Mouse (Mus musculus): Measurements from ENCODE around the gene 9930111J21Rik1.
"Not testable (repeated sequence)": the region's sequence is repeated elsewhere in the genome, so short reads cannot be mapped to it uniquely, and the experiment has no call there.

Gene 9930111J21Rik1

DNA sequence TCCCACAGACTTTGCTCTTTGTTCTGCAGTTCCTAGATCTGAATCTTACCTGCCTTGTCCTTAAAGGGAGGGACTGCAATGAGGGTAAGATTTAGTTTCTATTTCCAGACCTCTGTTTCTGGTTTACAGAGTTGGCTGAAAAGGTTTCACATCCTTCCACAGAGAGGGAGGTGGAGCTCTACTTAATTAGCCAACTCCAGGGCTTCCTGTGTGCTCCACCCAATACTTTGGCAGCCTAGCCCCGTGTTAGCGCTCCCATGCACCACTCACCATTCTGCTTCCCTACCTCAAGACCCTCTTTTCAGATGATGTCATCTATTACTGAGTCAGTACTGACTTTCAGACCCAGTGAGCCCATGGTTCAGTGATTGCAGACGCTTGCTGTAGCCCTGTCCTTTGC is at the start of gene 9930111J21Rik1:
Gene 9930111J21Rik1 (minus strand): TSS at position 148 of the 400 bp plus-strand sequence.
- DNase-seq (ENCODE audit: low spot score in 2 of 2) = not testable (repeated sequence)

DNA sequence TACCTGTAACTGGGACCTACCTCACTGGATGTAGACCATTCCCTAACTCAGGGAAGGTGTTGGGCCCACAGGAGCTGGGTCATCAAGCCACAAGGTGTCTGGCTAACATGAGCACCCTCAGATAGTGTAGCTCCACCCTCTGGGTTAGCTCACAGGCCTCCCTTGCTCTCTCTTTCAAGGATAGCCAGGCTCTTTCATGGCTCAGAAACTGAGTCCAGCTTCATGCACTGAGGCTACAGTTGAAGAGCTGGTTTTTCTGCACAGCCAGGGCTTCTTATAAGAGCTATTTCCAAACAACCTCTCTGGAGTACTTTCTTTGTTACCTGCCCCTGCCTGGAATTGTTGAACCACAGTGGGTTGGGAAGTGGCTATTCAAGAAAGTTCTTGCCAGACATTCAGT is 32.9 kb upstream of the 9930111J21Rik1 start:
- not testable (repeated sequence) for DNase-seq (ENCODE audit: low spot score in 2 of 2)

DNA sequence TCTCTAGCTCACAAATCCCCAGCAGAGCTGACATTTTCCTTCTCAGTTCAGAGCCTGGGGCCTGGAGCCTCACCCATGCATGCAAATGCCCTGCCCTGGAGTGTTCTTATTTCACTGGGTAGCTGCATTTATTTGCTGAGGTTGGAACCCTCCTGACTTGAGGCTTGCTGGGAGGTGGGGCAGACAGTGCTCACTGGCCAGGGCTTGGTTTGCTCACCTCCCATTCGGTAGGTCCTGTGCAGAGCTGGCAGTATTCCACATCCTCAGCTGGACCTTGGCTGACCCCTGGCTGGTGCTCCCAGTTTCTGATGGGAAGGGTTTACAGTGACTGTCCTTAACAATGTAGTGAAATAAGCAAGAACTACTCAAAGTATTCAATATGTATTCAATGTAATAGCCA is 27.6 kb upstream of the 9930111J21Rik1 start:
- DNase-seq (ENCODE audit: low spot score in 2 of 2) = not testable (repeated sequence)

DNA sequence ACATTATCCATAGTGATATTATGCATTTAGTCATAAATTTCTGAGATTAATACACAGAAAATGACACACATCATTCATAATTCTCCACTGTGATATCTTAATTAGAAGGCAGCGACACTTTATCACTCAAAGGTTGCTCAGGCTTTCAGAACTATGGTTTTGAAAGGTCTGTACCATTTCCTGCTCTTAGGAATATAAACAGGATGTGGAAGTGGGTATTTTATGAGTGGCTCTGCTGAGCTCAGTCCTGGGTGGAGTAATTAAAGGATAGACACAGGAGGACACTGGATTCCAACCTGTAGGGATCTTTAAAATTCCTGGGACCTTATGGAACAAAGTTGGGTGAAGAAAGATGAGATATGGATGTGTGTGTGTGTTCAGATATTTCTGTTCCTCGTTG is 27.1 kb upstream of the 9930111J21Rik1 start:
- not testable (repeated sequence) for DNase-seq (ENCODE audit: low spot score in 2 of 2)

DNA sequence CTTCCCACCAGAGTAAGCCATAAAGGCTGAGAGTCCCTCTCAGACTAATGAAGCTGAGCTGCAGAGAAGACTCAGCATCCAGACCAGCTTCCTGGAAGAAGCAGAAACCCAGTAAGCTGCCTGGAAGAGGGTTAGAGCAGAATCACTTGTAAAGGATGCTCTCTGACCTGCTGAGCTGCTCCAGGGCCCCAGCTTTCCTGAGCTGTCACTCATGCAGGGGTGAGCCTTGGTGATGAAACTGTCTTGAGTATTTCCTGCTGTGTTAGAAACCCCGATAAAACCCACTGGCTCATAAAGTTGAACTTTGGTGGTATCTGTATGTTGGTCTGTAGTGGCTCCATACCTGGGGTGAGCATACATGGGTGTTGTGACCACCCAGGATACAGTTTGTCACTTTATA is 21.2 kb upstream of the 9930111J21Rik1 start:
- DNase-seq (ENCODE audit: low spot score in 2 of 2) = not testable (repeated sequence)

DNA sequence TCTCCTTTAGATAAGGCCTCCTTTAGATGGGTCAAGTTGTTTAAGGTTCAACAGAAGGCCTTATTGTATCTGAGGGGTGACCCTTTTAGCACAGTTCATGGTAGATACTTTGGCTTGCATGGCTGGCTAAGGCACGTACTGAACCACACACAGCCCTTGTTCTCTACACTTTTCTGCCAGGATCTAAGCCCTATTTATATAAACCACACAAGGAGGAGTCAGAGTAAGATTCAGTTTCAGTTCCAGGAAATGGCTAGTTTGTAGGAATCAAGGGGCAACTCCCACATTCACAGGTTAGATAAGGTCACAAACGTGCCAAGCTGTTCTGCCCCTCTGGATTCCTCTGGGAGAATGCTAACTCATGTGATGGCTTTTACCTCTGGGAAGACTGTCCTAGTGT is 14.8 kb upstream of the 9930111J21Rik1 start, which contains the start of gene Tgtp1:
Gene Tgtp1 (minus strand): TSS at position 155 of the 400 bp plus-strand sequence.
- not testable (repeated sequence) for DNase-seq (ENCODE audit: low spot score in 2 of 2)

DNA sequence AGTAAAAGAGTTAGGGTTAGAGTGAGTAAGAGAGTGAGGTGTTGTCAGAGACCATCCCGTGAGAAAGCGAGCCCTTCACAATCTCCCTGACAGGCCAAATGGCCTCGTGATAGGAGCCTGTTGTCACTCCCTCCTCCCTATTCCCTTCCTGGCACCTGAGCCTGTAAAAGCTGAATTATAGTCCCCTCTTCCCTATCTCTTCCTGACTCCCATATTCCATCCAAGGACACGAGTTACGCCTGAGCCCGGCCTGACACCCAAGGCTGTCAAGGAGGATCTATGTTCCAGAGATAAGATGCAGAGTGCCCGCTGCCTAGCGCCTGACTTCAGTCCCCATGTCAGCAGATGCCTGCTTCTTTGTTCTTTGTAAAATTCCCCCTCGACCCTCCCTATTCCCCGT is 14.1 kb upstream of the 9930111J21Rik1 start:
- DNase-seq (ENCODE audit: low spot score in 2 of 2) = not testable (repeated sequence)

DNA sequence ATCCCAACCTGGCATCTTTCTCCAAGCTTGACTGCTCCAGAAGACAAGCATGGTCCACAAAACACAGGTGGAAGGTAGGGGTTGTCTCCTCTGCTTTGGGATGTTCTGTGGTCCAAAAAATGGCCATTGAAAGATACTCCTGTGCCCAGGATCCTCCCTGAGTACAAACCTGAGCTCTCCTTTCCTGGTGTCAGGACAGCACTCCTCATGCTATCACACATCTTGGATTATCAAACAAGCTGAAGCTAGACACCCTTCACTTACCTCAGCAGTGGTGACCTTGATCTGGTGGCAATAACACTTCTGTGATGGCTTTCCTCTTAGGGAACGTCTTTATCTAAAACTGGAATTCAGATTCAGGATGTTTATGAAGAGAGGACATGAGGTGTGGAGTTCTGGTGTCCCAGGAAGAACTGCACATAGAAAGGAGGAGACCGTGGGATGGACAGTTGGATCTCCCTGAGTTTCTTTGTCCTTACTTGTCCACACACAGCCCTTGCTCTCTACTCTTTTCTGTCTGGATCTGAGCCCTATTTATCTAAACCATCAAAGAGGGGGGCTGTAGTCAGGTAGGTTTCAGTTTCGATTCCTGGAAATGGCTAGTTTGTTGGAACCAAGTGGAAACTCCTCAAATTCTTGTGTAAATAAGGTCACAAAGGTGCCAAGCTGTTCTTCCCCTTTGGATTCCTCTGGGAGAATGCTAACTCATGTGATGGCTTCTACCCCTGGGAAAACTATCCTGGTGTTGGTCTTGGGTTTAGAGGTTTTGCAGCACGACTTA is 12.7 kb upstream of the 9930111J21Rik1 start, which contains the start of gene Gm12185:
Gene Gm12185 (minus strand): TSS at position 487 of the 781 bp plus-strand sequence.
- not testable (repeated sequence) for DNase-seq (ENCODE audit: low spot score in 2 of 2)

DNA sequence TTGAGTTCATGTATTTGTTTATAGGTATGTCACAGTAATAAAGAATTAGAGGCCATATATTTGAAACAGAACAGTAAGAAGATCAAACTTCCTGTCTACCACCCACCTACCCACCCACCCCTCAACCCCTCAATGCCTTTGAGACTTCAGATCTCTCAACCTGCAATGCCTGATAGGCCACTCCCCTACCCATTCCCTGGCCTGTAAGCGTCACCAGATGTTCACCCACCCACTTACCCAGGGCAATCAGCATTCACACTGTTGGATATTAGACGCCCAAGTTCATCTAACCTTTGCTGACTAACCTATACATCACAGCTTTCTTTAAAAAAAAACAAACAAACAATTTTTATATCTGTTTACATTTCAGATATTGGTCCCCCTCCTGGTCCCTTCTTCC is 10.8 kb upstream of the 9930111J21Rik1 start:
- not testable (repeated sequence) for DNase-seq (ENCODE audit: low spot score in 2 of 2)

DNA sequence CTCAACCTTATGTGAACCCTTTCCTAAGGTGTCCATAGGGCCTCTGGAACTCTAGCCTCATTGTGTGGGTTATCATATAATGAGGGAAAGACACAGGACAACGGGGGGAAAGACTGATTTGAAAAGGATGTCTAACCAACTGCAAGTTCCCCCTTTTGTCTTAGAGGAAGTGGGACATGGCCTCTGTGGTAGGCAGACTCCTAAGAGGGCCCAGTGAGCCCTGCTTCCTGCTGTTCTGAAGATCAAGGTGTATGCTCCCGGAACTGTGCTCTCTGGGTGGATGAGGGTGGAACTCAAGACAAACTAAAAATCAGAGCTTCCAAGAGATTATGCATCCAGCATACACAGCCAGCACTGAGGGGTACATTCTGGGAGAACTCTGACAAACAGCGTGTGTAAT is 9.0 kb upstream of the 9930111J21Rik1 start:
- DNase-seq (ENCODE audit: low spot score in 2 of 2) = not testable (repeated sequence)

DNA sequence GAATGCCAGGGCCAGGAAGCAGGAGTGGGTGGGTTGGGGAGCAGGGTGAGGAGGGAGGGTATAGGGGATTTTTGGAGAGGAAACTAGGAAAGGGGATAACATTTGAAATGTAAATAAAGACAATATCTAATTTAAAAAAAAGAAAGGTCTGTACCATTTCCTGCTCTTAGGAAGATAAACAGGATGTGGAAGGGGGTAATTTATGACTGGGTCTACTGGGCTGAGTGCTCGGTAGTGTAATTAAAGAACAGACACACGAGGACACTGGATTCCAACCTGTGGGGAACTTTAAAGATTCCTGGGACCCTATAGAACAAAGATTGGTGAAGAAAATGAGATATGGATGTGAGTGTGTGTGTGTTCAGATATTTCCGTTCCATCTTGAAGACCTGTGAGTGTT is 3.6 kb upstream of the 9930111J21Rik1 start:
- not testable (repeated sequence) for DNase-seq (ENCODE audit: low spot score in 2 of 2)

DNA sequence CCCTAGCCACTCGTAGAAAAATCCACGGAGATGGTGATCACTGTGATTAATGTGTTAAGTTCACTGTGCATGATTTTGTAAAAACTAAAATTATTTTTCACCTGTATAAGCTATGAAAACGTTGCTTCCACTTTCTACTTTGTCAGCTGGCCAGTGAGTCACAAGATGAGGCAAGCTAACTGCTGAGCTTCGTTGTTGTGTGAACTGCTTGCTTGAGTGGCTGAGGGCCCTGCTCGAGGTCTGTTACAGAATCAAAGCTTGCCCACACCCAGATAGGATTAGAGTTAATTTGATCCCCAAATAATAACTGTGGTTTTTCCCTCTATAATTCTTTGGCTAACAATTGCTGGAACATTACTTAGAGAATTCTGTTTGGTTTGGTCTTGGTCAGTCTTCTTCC is 854 bp upstream of the 9930111J21Rik1 start:
- DNase-seq (ENCODE audit: low spot score in 2 of 2) = not testable (repeated sequence)

DNA sequence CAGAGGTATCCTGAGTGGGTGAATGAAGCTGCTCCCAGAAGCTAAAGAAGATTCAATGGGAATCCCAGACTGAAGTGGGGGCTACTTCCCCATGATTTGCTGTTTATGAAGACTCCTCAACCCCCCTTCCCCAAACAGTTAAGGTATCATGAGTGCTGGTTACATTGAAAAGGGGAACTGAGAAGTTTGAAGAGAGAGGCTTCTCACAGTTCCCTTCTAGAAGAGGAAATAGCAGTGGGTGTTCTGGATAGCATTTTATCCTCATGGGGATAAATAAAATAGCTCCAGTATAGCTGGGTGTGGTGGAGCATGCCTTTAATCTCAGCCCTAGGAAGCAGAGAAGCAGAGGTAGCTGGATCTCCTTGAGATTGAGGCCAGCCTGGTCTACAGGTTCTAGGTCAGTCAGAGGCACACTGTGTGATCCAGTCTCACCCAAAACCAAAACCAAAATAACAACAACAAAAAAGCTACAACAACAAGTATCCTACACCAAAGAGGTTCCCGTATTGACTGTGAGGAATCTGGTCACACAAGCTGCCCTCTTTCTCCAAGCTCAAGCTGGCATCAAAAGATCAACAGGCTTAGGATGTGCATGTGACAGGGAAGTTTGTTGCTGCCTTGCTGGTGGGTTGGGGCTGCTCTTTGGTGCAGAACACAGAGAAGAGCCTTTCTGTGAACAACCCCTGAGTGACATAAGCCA is 808 bp downstream of the 9930111J21Rik1 start, which contains the start of gene Olfr56:
Gene Olfr56 (plus strand): TSS at position 650 of the 700 bp plus-strand sequence.
- DNase-seq (ENCODE audit: low spot score in 2 of 2) = not testable (repeated sequence)

DNA sequence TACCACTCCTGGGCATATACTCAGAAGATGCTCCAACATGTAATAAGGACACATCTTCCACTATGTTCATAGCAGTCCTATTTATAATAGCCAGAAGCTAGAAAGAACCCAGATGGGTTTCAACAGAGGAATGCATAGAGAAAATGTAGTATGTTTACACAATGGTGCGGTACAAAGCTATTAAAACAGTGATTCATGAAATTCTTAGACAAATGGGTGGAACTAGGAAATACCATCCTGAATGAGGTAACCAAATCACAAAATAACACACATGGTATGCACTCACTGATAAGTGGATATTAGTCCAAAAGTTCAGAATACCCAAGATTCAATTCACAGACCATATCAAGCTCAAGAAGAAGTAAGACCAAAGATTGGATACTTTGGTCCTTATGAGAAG is 4.5 kb downstream of the 9930111J21Rik1 start:
- DNase-seq (ENCODE audit: low spot score in 2 of 2) = not testable (repeated sequence)

DNA sequence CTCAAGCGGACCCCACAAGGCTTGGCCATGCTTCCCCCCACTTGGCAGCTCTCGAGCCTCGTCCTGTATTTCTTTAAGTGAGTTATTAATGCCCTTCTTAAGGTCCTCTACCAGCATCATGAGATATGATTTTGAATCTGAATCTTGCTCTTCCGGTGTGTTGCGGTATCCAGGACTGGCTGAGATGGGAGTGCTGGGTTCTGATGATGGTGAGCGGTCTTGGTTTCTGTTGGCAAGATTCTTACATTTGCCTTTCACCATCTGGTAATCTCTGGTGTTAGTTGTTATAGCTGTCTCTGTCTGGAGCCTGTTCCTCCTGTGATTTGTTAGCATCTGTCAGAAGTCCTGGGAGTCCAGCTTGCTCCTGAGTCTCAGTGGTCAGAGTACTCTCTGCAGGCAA is 33.1 kb downstream of the 9930111J21Rik1 start, which contains the start of gene Psme2b:
Gene Psme2b (minus strand): TSS at position 101 of the 400 bp plus-strand sequence.
- DNase-seq (ENCODE audit: low spot score in 2 of 2) = not testable (repeated sequence)

DNA sequence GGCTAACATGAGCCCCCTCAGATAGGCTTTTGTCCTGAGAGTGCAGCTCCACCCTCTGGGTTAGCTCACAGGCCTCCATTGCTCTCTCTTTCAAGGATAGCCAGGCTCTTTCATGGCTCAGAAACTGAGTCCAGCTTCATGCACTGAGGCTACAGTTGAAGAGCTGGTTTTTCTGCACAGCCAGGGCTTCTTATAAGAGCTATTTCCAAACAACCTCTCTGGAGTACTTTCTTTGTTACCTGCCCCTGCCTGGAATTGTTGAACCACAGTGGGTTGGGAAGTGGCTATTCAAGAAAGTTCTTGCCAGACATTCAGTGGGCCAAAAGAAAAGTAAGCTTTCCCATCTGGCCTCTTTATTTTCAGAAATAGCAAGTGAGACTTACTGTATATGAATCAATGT is 39.9 kb downstream of the 9930111J21Rik1 start:
- not testable (repeated sequence) for DNase-seq (ENCODE audit: low spot score in 2 of 2)

DNA sequence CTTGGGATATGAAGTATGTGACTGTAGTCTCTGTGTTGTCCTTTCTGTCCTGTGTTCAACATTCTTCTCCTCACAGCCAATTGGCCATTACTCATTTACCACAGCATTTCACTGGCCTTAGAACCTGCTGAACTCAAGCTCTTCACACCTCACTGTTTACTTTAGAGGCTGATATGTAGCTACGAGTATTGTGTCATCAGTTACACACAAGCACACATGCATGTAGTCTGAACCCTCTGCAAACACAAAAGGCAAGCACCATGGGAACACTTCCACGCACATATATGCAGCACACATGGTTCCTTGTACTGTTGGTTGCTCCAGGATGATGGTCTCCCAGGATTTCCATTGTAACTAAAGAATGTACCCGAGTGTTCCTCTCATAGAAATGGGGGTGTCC is 43.9 kb downstream of the 9930111J21Rik1 start:
- not testable (repeated sequence) for DNase-seq (ENCODE audit: low spot score in 2 of 2)

DNA sequence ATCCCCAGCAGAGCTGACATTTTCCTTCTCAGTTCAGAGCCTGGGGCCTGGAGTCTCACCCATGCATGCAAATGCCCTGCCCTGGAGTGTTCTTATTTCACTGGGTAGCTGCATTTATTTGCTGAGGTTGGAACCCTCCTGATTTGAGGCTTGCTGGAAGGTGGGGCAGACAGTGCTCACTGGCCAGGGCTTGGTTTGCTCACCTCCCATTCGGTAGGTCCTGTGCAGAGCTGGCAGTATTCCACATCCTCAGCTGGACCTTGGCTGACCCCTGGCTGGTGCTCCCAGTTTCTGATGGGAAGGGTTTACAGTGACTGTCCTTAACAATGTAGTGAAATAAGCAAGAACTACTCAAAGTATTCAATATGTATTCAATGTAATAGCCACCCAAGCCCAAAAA is 45.3 kb downstream of the 9930111J21Rik1 start:
- DNase-seq (ENCODE audit: low spot score in 2 of 2) = not testable (repeated sequence)

DNA sequence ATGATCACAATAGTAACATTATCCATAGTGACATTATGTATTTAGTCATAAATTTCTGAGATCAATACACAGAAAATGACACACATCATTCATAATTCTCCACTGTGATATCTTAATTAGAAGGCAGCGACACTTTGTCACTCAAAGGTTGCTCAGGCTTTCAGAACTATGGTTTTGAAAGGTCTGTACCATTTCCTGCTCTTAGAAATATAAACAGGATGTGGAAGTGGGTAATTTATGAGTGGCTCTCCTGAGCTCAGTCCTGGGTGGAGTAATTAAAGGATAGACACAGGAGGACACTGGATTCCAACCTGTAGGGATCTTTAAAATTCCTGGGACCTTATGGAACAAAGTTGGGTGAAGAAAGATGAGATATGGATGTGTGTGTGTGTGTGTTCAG is 45.8 kb downstream of the 9930111J21Rik1 start:
- DNase-seq (ENCODE audit: low spot score in 2 of 2) = not testable (repeated sequence)

DNA sequence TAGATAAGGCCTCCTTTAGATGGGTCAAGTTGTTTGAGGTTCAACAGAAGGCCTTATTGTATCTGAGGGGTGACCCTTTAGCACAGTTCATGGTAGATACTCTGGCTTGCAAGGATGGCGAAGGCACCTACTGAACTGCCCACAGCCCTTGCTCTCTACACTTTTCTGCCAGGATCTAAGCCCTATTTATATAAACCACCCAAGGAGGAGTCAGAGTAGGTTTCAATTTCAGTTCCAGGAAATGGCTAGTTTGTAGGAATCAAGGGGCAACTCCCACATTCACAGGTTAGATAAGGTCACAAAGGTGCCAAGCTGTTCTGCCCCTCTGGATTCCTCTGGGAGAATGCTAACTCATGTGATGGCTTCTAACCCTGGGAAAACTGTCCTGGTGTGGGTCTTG is 51.1 kb downstream of the 9930111J21Rik1 start:
- not testable (repeated sequence) for DNase-seq (ENCODE audit: low spot score in 2 of 2)

DNA sequence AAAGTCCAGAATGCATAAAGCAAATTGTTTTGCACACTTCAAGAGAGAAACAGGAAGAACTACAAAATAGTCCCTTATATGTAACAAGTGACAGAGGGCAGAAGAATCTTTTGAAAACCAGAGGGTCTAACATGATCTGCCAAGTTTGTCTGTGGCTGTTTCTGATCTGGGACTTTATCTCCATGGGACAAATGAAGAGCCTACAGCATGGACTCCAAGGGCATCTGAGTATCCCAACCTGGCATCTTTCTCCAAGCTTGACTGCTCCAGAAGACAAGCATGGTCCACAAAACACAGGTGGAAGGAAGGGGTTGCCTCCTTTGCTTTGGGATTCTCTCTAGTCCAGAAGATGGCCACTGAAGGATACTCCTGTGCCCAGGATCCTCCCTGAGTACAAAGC is 52.8 kb downstream of the 9930111J21Rik1 start:
- DNase-seq (ENCODE audit: low spot score in 2 of 2) = not testable (repeated sequence)

DNA sequence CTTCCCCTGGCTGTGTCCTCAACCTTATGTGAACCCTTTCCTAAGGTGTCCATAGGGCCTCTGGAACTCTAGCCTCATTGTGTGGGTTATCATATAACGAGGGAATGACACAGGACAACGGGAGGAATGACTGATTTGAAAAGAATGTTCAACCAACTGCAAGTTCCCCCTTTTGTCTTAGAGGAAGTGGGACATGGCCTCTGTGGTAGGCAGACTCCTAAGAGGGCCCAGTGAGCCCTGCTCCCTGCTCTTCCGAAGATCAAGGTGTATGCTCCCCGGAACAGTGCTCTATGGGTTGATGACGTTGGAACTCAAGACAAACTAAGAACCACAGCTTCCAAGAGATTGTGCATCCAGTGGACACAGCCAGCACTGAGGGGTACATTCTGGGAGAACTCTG is 55.4 kb downstream of the 9930111J21Rik1 start:
- DNase-seq (ENCODE audit: low spot score in 2 of 2) = not testable (repeated sequence)

Measured in frontal cortex, postnatal 10 days (tissue).